Mouse (Mus musculus): ENCODE results near the gene Sirpa.

- peak; percentile 71 for TF ChIP-seq CTCF (conservative IDR thresholded peaks at IDR 0.05; ENCODE audit: low read length)
- no peak for TF ChIP-seq POU5F1 (IDR thresholded peaks at IDR 0.05; ENCODE audit: borderline replicate concordance, low read length)
- TF ChIP-seq NANOG (IDR thresholded peaks at IDR 0.05; ENCODE audit: borderline replicate concordance, low read length), result no peak
Observed at GRCm38 (mm10) chr2:129674935-129675634, 82.5 kb downstream of the Sirpa start.
